Mouse (Mus musculus) forebrain, embryonic 13.5 days (tissue): ENCODE data around the gene Erh. TPM values are rescaled to one million over a fixed set of nuclear protein-coding genes. Genes with fewer than 3 reads are reported as not detected.

ENCODE experiments used
- ATAC-seq: fragments of 200-750 bp; cut with Nextera tagmentation; 2 replicates; pipeline ENCODE4 v1.8.0; 2017
- H3K27ac ChIP-seq: fragments of 300-500 bp; sonication (generic); 2 replicates; pipeline ENCODE4 v1.5.1; 2015; ENCODE audit warnings: inconsistent platforms, mild to moderate bottlenecking, moderate library complexity
- H3K27me3 ChIP-seq: fragments of 300-500 bp; sonication (generic); 2 replicates; pipeline ENCODE4 v1.6.1; 2015; ENCODE audit warnings: mild to moderate bottlenecking, inconsistent platforms
- H3K36me3 ChIP-seq: fragments of 300-500 bp; sonication (generic); 2 replicates; pipeline ENCODE4 v1.6.1; 2015; ENCODE audit warnings: mild to moderate bottlenecking, inconsistent platforms; ENCODE audit not compliant: poor library complexity, severe bottlenecking
- H3K4me1 ChIP-seq: fragments of 300-500 bp; sonication (generic); 2 replicates; pipeline ENCODE4 v1.6.1; 2015; ENCODE audit warnings: inconsistent platforms
- H3K4me2 ChIP-seq: fragments of 300-500 bp; sonication (generic); 2 replicates; pipeline ENCODE4 v1.6.1; 2015; ENCODE audit warnings: inconsistent platforms, mild to moderate bottlenecking, moderate library complexity
- H3K4me3 ChIP-seq: fragments of 300-500 bp; sonication (generic); 2 replicates; pipeline ENCODE4 v1.5.1; 2015; ENCODE audit warnings: mild to moderate bottlenecking, inconsistent platforms
- H3K9ac ChIP-seq: fragments of 300-500 bp; sonication (generic); 2 replicates; pipeline ENCODE4 v1.6.1; 2015; ENCODE audit warnings: mild to moderate bottlenecking, inconsistent platforms
- H3K9me3 ChIP-seq: fragments of 300-500 bp; sonication (generic); replicated peaks from 2 replicates; pipeline ENCODE4 v1.6.1; 2016; ENCODE audit warnings: inconsistent platforms
- WGBS: fragments of 180-500 bp; shearing (Covaris S2); methylation state at CpG from one replicate; pipeline ENCODE4 v1.1.7; 2015; 5-methylcytosine and 5-hydroxymethylcytosine counted together
- polyA plus RNA-seq: library from polyadenylated mRNA; unstranded; fragments of >200 nt; fragmentation: Nextera tagmentation; extraction: Ambion mirVana; gene quantifications from 2 replicates; pipeline ENCODE4 v1.2.1, GENCODE M21; 2015

Erh gene
- polyA plus RNA-seq, 1 experiment from 2014 or later, result 434 TPM

GRCm38 (mm10) chr12:80662322-80662721 lies 18.2 kb upstream of the Erh start:
- no peak overlapping the region for H3K27ac ChIP-seq
- no peaks in the 10 kb centered on the region for H3K27me3 ChIP-seq
- no peaks in the 10 kb centered on the region for H3K9me3 ChIP-seq
- peaks cover 7% of the 10 kb centered on the region for H3K4me1 ChIP-seq
- no peak overlapping the region for H3K4me3 ChIP-seq
- 95% methylated on average over 10 of the region's 10 CpGs for WGBS
- no peak overlapping the region for H3K4me2 ChIP-seq
- peaks cover 22% of the 10 kb centered on the region for H3K36me3 ChIP-seq
- H3K9ac ChIP-seq, result no peak overlapping the region
- no peak for ATAC-seq

GRCm38 (mm10) chr12:80658661-80659060 lies 14.5 kb upstream of the Erh start:
- Histone ChIP-seq H3K9ac (no peak overlapping the region), H3K27ac (no peak overlapping the region), H3K4me3 (no peak overlapping the region), H3K27me3 (no peaks in the 10 kb centered on the region), H3K9me3 (no peaks in the 10 kb centered on the region), H3K4me2 (no peak overlapping the region), H3K36me3 (peaks cover 9% of the 10 kb centered on the region), H3K4me1 (peaks cover 7% of the 10 kb centered on the region)
- no peak for ATAC-seq
- WGBS, result 86% methylated on average over 6 of the region's 6 CpGs

GRCm38 (mm10) chr12:80654659-80655025 lies 10.5 kb upstream of the Erh start:
- 90% methylated on average over 3 of the region's 3 CpGs for WGBS
- no peak for ATAC-seq
- H3K9ac ChIP-seq, result no peak overlapping the region
- H3K36me3 ChIP-seq, result 0 out of 2 replicates have a peak, but pooled peaks cover 2% of the 10 kb centered on the region
- H3K4me1 ChIP-seq, result peaks cover 7% of the 10 kb centered on the region
- H3K27me3 ChIP-seq, result no peaks in the 10 kb centered on the region
- no peak overlapping the region for H3K4me3 ChIP-seq
- H3K27ac ChIP-seq, result no peak overlapping the region
- no peak overlapping the region for H3K4me2 ChIP-seq
- H3K9me3 ChIP-seq, result no peaks in the 10 kb centered on the region

GRCm38 (mm10) chr12:80653951-80654658 lies 10.0 kb upstream of the Erh start:
- no peaks in the 10 kb centered on the region for H3K9me3 ChIP-seq
- no peak overlapping the region for H3K4me2 ChIP-seq
- H3K9ac ChIP-seq, result no peak overlapping the region
- H3K27ac ChIP-seq, result no peak overlapping the region
- no peak overlapping the region for H3K4me3 ChIP-seq
- WGBS, result 90% methylated on average over 7 of the region's 7 CpGs
- no peak for ATAC-seq
- H3K27me3 ChIP-seq, result no peaks in the 10 kb centered on the region
- peaks cover 4% of the 10 kb centered on the region; the same call in 1 of the 2 replicates for H3K36me3 ChIP-seq
- peaks cover 3% of the 10 kb centered on the region; the same call in 1 of the 2 replicates for H3K4me1 ChIP-seq

- ATAC-seq, result no peak
- no peak overlapping the region for H3K9ac ChIP-seq
- WGBS, result 92% methylated on average over 3 of the region's 3 CpGs
- no peak overlapping the region for H3K4me3 ChIP-seq
- H3K4me1 ChIP-seq, result peaks cover 53% of the 10 kb centered on the region
- H3K9me3 ChIP-seq, result no peaks in the 10 kb centered on the region
- H3K4me2 ChIP-seq, result peak overlapping the region; percentile 97
- H3K27me3 ChIP-seq, result no peaks in the 10 kb centered on the region
- H3K27ac ChIP-seq, result no peak overlapping the region
- peaks cover 17% of the 10 kb centered on the region for H3K36me3 ChIP-seq
Observed at GRCm38 (mm10) chr12:80646377-80646776, 2.2 kb upstream of the Erh start.

- 0 out of 2 replicates have a peak overlapping the region, but pooled peaks have one; percentile 87 for H3K27ac ChIP-seq
Observed at GRCm38 (mm10) chr12:80644506-80644868, 346 bp upstream of the Erh start.

GRCm38 (mm10) chr12:80642725-80643692 lies 1.1 kb downstream of the Erh start:
- 3% methylated on average over 31 of the region's 48 CpGs for WGBS

More at GRCm38 (mm10) chr12:80644506-80644868, 346 bp upstream of the Erh start:
- no peaks in the 10 kb centered on the region for H3K27me3 ChIP-seq
- H3K36me3 ChIP-seq, result peaks cover 32% of the 10 kb centered on the region
- WGBS, result 10% methylated on average over 18 of the region's 18 CpGs
- peaks cover 53% of the 10 kb centered on the region for H3K4me1 ChIP-seq
- H3K4me2 ChIP-seq, result peak overlapping the region; percentile 97
- H3K4me3 ChIP-seq, result peak overlapping the region; percentile 90
- H3K9me3 ChIP-seq, result no peaks in the 10 kb centered on the region
- no peak; the same call in 1 of the 2 replicates for ATAC-seq
- peak overlapping the region; percentile 90 for H3K9ac ChIP-seq

GRCm38 (mm10) chr12:80631790-80632189 lies 12.4 kb downstream of the Erh start:
- WGBS, result 87% methylated on average over 5 of the region's 5 CpGs
- Histone ChIP-seq H3K27ac (no peak overlapping the region), H3K27me3 (no peaks in the 10 kb centered on the region), H3K4me2 (no peak overlapping the region), H3K36me3 (peaks cover 60% of the 10 kb centered on the region), H3K4me1 (peaks cover 2% of the 10 kb centered on the region; the same call in 1 of the 2 replicates), H3K4me3 (no peak overlapping the region), H3K9me3 (no peaks in the 10 kb centered on the region), H3K9ac (no peak overlapping the region)
- no peak for ATAC-seq

More at GRCm38 (mm10) chr12:80642725-80643692, 1.1 kb downstream of the Erh start:
- Histone ChIP-seq H3K27me3 (no peaks in the 10 kb centered on the region), H3K27ac (peak overlapping the region; percentile 87), H3K4me2 (peak overlapping the region; percentile 97), H3K4me1 (peaks cover 49% of the 10 kb centered on the region), H3K36me3 (peaks cover 35% of the 10 kb centered on the region), H3K9ac (peak overlapping the region; percentile 90), H3K9me3 (no peaks in the 10 kb centered on the region), H3K4me3 (peak overlapping the region; percentile 90)
- ATAC-seq, result peak; percentile 83

- WGBS, result 78% methylated on average over 5 of the region's 5 CpGs
- H3K4me3 ChIP-seq, result no peak overlapping the region
- H3K4me2 ChIP-seq, result no peak overlapping the region
- H3K9ac ChIP-seq, result no peak overlapping the region
- H3K27ac ChIP-seq, result no peak overlapping the region
- no peaks in the 10 kb centered on the region for H3K4me1 ChIP-seq
- ATAC-seq, result no peak
- H3K9me3 ChIP-seq, result no peaks in the 10 kb centered on the region
- no peaks in the 10 kb centered on the region for H3K36me3 ChIP-seq
- H3K27me3 ChIP-seq, result no peaks in the 10 kb centered on the region
Observed at GRCm38 (mm10) chr12:80620501-80620900, 23.6 kb downstream of the Erh start.

GRCm38 (mm10) chr12:80615371-80616257 lies 28.5 kb downstream of the Erh start:
- Histone ChIP-seq H3K9ac (no peak overlapping the region), H3K4me2 (no peak overlapping the region), H3K4me1 (no peaks in the 10 kb centered on the region), H3K27ac (no peak overlapping the region), H3K36me3 (no peaks in the 10 kb centered on the region), H3K27me3 (no peaks in the 10 kb centered on the region), H3K9me3 (no peaks in the 10 kb centered on the region), H3K4me3 (no peak overlapping the region)
- 73% methylated on average over 7 of the region's 7 CpGs for WGBS
- no peak for ATAC-seq

GRCm38 (mm10) chr12:80612113-80612791 lies 31.9 kb downstream of the Erh start:
- H3K4me3 ChIP-seq, result no peak overlapping the region
- no peaks in the 10 kb centered on the region for H3K9me3 ChIP-seq
- H3K4me1 ChIP-seq, result no peaks in the 10 kb centered on the region
- H3K36me3 ChIP-seq, result no peaks in the 10 kb centered on the region
- no peak overlapping the region for H3K9ac ChIP-seq
- H3K27me3 ChIP-seq, result no peaks in the 10 kb centered on the region
- no peak overlapping the region for H3K27ac ChIP-seq
- WGBS, result 53% methylated on average over 9 of the region's 9 CpGs
- no peak overlapping the region for H3K4me2 ChIP-seq
- ATAC-seq, result no peak
